Mouse (Mus musculus): ENCODE results near the gene Grip2. TPM values are rescaled to one million over a fixed set of nuclear protein-coding genes. Genes with fewer than 3 reads are reported as not detected.

The Grip2 gene
- polyA plus RNA-seq, 1 experiment from 2014 or later = not detected

- H3K36me3 ChIP-seq (replicated peaks; ENCODE audit: insufficient read depth, low read length) = no peaks in the 10 kb centered on the region
- no peaks in the 10 kb centered on the region for H3K27me3 ChIP-seq (ENCODE audit: insufficient read depth, low read length)
- TF ChIP-seq CTCF (IDR thresholded peaks at IDR 0.05; ENCODE audit: low read depth) = no peak
- no peak for TF ChIP-seq EP300 (IDR thresholded peaks at IDR 0.05; ENCODE audit: low read depth)
- H3K9ac ChIP-seq (replicated peaks) = no peak overlapping the region
- no peak overlapping the region for H3K4me2 ChIP-seq (ENCODE audit: low read depth, low read length)
- ATAC-seq (no peak), DNase-seq (no peak)
- no peak overlapping the region for H3K4me3 ChIP-seq (ENCODE audit: low read depth, low read length)
- no peak overlapping the region for H3K27ac ChIP-seq (ENCODE audit: low read depth)
- 61% methylated on average over 12 of the region's 12 CpGs for WGBS (ENCODE audit: insufficient replicate concordance)
- H3K9me3 ChIP-seq (ENCODE audit: low read length) = no peaks in the 10 kb centered on the region
- no peaks in the 10 kb centered on the region for H3K4me1 ChIP-seq (ENCODE audit: insufficient read depth)
Observed at GRCm38 (mm10) chr6:91798496-91798895, 28.6 kb downstream of the Grip2 start.

- no peak for ATAC-seq
- Histone ChIP-seq H3K36me3 (replicated peaks; ENCODE audit: insufficient read depth, low read length) (no peaks in the 10 kb centered on the region), H3K9me3 (ENCODE audit: low read length) (no peaks in the 10 kb centered on the region), H3K9ac (replicated peaks) (no peak overlapping the region), H3K27ac (ENCODE audit: low read depth) (no peak overlapping the region), H3K27me3 (ENCODE audit: insufficient read depth, low read length) (no peaks in the 10 kb centered on the region), H3K4me3 (ENCODE audit: low read depth, low read length) (no peak overlapping the region), H3K4me2 (ENCODE audit: low read depth, low read length) (no peak overlapping the region), H3K4me1 (ENCODE audit: insufficient read depth) (no peaks in the 10 kb centered on the region)
- 81% methylated on average over 4 of the region's 4 CpGs for WGBS (ENCODE audit: insufficient replicate concordance)
- DNase-seq = no peak
- TF ChIP-seq EP300 (IDR thresholded peaks at IDR 0.05; ENCODE audit: low read depth) (no peak), CTCF (IDR thresholded peaks at IDR 0.05; ENCODE audit: low read depth) (no peak)
Observed at GRCm38 (mm10) chr6:91796736-91797135, 30.3 kb downstream of the Grip2 start.

- H3K9ac ChIP-seq (replicated peaks) = no peak overlapping the region
- H3K4me2 ChIP-seq (ENCODE audit: low read depth, low read length) = no peak overlapping the region
- no peak for DNase-seq
- no peaks in the 10 kb centered on the region for H3K4me1 ChIP-seq (ENCODE audit: insufficient read depth)
- H3K36me3 ChIP-seq (replicated peaks; ENCODE audit: insufficient read depth, low read length) = no peaks in the 10 kb centered on the region
- no peak for ATAC-seq
- WGBS (ENCODE audit: insufficient replicate concordance) = 46% methylated on average over 9 of the region's 9 CpGs
- TF ChIP-seq EP300 (IDR thresholded peaks at IDR 0.05; ENCODE audit: low read depth) = no peak
- no peak for TF ChIP-seq CTCF (IDR thresholded peaks at IDR 0.05; ENCODE audit: low read depth)
- no peaks in the 10 kb centered on the region for H3K27me3 ChIP-seq (ENCODE audit: insufficient read depth, low read length)
- no peak overlapping the region for H3K4me3 ChIP-seq (ENCODE audit: low read depth, low read length)
- H3K27ac ChIP-seq (ENCODE audit: low read depth) = no peak overlapping the region
- H3K9me3 ChIP-seq (ENCODE audit: low read length) = no peaks in the 10 kb centered on the region
Observed at GRCm38 (mm10) chr6:91796064-91796463, 31.0 kb downstream of the Grip2 start.

- Histone ChIP-seq H3K4me1 (ENCODE audit: insufficient read depth) (no peaks in the 10 kb centered on the region), H3K4me2 (ENCODE audit: low read depth, low read length) (no peak overlapping the region), H3K27me3 (ENCODE audit: insufficient read depth, low read length) (no peaks in the 10 kb centered on the region), H3K4me3 (ENCODE audit: low read depth, low read length) (no peak overlapping the region), H3K36me3 (replicated peaks; ENCODE audit: insufficient read depth, low read length) (no peaks in the 10 kb centered on the region), H3K9me3 (ENCODE audit: low read length) (no peaks in the 10 kb centered on the region), H3K9ac (replicated peaks) (no peak overlapping the region), H3K27ac (ENCODE audit: low read depth) (no peak overlapping the region)
- ATAC-seq (no peak), DNase-seq (no peak)
- 37% methylated on average over 3 of the region's 3 CpGs for WGBS (ENCODE audit: insufficient replicate concordance)
- TF ChIP-seq EP300 (IDR thresholded peaks at IDR 0.05; ENCODE audit: low read depth) (no peak), CTCF (IDR thresholded peaks at IDR 0.05; ENCODE audit: low read depth) (no peak)
Observed at GRCm38 (mm10) chr6:91795640-91796039, 31.4 kb downstream of the Grip2 start.

GRCm38 (mm10) chr6:91788311-91788798 lies 38.7 kb downstream of the Grip2 start:
- no peak overlapping the region for H3K9ac ChIP-seq (replicated peaks)
- H3K4me1 ChIP-seq (ENCODE audit: insufficient read depth) = no peaks in the 10 kb centered on the region
- 72% methylated on average over 9 of the region's 9 CpGs for WGBS (ENCODE audit: insufficient replicate concordance)
- no peak overlapping the region for H3K27ac ChIP-seq (ENCODE audit: low read depth)
- ATAC-seq = no peak
- H3K27me3 ChIP-seq (ENCODE audit: insufficient read depth, low read length) = no peaks in the 10 kb centered on the region
- H3K4me2 ChIP-seq (ENCODE audit: low read depth, low read length) = no peak overlapping the region
- DNase-seq = no peak
- no peak overlapping the region for H3K4me3 ChIP-seq (ENCODE audit: low read depth, low read length)
- no peaks in the 10 kb centered on the region for H3K9me3 ChIP-seq (ENCODE audit: low read length)
- TF ChIP-seq EP300 (IDR thresholded peaks at IDR 0.05; ENCODE audit: low read depth) (no peak), CTCF (IDR thresholded peaks at IDR 0.05; ENCODE audit: low read depth) (no peak)
- no peaks in the 10 kb centered on the region for H3K36me3 ChIP-seq (replicated peaks; ENCODE audit: insufficient read depth, low read length)

GRCm38 (mm10) chr6:91785018-91785417 lies 42.0 kb downstream of the Grip2 start:
- H3K9ac ChIP-seq (replicated peaks) = no peak overlapping the region

GRCm38 (mm10) chr6:91779206-91779605 lies 47.8 kb downstream of the Grip2 start:
- no peak for ATAC-seq
- Histone ChIP-seq H3K27me3 (ENCODE audit: insufficient read depth, low read length) (no peaks in the 10 kb centered on the region), H3K27ac (ENCODE audit: low read depth) (no peak overlapping the region), H3K4me1 (ENCODE audit: insufficient read depth) (no peaks in the 10 kb centered on the region), H3K9me3 (ENCODE audit: low read length) (no peaks in the 10 kb centered on the region), H3K4me2 (ENCODE audit: low read depth, low read length) (no peak overlapping the region), H3K9ac (replicated peaks) (no peak overlapping the region), H3K4me3 (ENCODE audit: low read depth, low read length) (no peak overlapping the region), H3K36me3 (replicated peaks; ENCODE audit: insufficient read depth, low read length) (no peaks in the 10 kb centered on the region)
- TF ChIP-seq CTCF (IDR thresholded peaks at IDR 0.05; ENCODE audit: low read depth) (no peak), EP300 (IDR thresholded peaks at IDR 0.05; ENCODE audit: low read depth) (no peak)
- DNase-seq = no peak
- WGBS (ENCODE audit: insufficient replicate concordance) = 57% methylated on average over 9 of the region's 9 CpGs

More at GRCm38 (mm10) chr6:91785018-91785417, 42.0 kb downstream of the Grip2 start:
- TF ChIP-seq EP300 (IDR thresholded peaks at IDR 0.05; ENCODE audit: low read depth) = no peak
- Histone ChIP-seq H3K27me3 (ENCODE audit: insufficient read depth, low read length) (no peaks in the 10 kb centered on the region), H3K9me3 (ENCODE audit: low read length) (no peaks in the 10 kb centered on the region), H3K4me1 (ENCODE audit: insufficient read depth) (no peaks in the 10 kb centered on the region), H3K4me3 (ENCODE audit: low read depth, low read length) (no peak overlapping the region), H3K36me3 (replicated peaks; ENCODE audit: insufficient read depth, low read length) (no peaks in the 10 kb centered on the region), H3K27ac (ENCODE audit: low read depth) (no peak overlapping the region), H3K4me2 (ENCODE audit: low read depth, low read length) (no peak overlapping the region)
- WGBS (ENCODE audit: insufficient replicate concordance) = 74% methylated on average over 3 of the region's 3 CpGs
- DNase-seq = no peak
- no peak for ATAC-seq
